Mouse (Mus musculus): ENCODE results near the gene Slc2a10. TPM values are rescaled to one million over a fixed set of nuclear protein-coding genes. Genes with fewer than 3 reads are reported as not detected.

Gene Slc2a10
- polyA plus RNA-seq, 1 experiment from 2014 or later: 2.3 TPM

Other genes starting within 250 kb of the Slc2a10 start
- gene Slc35c2, start 215.9 kb upstream of the Slc2a10 start, polyA plus RNA-seq (2014; fragmentation: Nextera tagmentation; extraction: Ambion mirVana): 45.8 and 51.0 TPM in 2 replicates
- 76.7 and 78.5 TPM in 2 replicates for gene Elmo2, start 177.3 kb upstream of the Slc2a10 start, polyA plus RNA-seq (2014; fragmentation: Nextera tagmentation; extraction: Ambion mirVana)
- 7.0 and 7.6 TPM in 2 replicates for gene Zfp663, start 135.1 kb upstream of the Slc2a10 start, polyA plus RNA-seq (2014; fragmentation: Nextera tagmentation; extraction: Ambion mirVana)
- gene Zfp334, start 115.5 kb upstream of the Slc2a10 start, polyA plus RNA-seq (2014; fragmentation: Nextera tagmentation; extraction: Ambion mirVana): 19.6 and 21.2 TPM in 2 replicates
- 0.06 TPM in 1 of 2 replicates, not detected in the other for gene Ocstamp, start 103.4 kb upstream of the Slc2a10 start, polyA plus RNA-seq (2014; fragmentation: Nextera tagmentation; extraction: Ambion mirVana)
- 0.14 and 0.17 TPM in 2 replicates for gene Slc13a3, start 30.6 kb upstream of the Slc2a10 start, polyA plus RNA-seq (2014; fragmentation: Nextera tagmentation; extraction: Ambion mirVana)
- gene Trp53rka, start 10.5 kb upstream of the Slc2a10 start, polyA plus RNA-seq (2014; fragmentation: Nextera tagmentation; extraction: Ambion mirVana): 51.3 and 53.5 TPM in 2 replicates
- 14.8 and 21.1 TPM in 2 replicates for gene Eya2, start 91.2 kb downstream of the Slc2a10 start, polyA plus RNA-seq (2014; fragmentation: Nextera tagmentation; extraction: Ambion mirVana)

All from hindbrain, embryonic 11.5 days (tissue).